Mouse (Mus musculus) ovary, postnatal 10 days (tissue): Measurements from ENCODE around the gene Arhgap24.

Experiments used
- DNase-seq: peaks from one replicate; pipeline ENCODE4 v3.0.0; 2022; ENCODE audit warnings: low spot score

Gene Arhgap24

DNA sequence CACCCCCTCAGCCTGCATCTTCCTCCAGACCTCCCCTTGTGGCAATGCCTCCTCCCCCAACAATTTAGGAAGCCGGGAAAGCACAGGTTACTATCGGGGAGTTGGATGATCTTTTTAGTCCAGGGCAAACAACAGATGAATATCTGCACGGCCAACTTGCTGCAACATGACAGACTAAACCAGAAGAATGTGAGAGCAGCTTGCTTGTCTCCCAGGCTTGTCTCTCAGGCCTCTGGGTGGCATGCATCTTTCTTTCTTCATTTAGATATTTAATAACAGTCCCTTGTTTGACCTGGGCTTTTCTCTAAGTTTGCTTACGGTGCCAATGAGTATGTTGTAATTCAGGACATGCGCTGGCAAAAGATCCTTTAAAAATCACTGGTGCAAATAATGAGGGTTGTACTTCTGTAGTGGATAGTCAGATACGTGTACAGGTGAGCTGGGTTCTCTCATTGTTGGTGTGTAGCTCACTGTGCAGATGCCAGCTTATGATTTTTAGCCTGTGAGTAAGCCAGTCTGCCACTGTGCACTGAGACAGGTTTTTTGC lies 101.7 kb downstream of the Arhgap24 start:
- DNase-seq, result no peak

GRCm38 (mm10) chr5:102591422-102591821 lies 110.2 kb downstream of the Arhgap24 start:
- DNase-seq, result no peak

DNA sequence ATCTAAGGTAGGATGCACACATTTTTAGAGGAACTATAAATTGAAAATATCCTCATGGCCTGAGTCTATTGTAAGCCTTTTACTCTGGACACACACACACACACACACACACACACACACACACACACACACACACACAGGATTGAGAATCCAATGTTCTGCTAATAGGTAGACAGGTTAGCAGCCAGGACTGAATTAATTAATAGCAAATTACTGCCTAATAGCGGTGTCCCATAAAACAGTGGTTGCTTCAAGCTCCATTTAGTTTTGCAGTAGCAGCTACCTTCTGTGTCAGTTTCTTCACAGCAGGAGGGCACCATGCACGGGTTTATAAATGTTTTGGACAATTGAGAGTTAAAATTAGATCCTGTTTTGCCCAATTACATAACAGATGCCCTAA lies 111.9 kb downstream of the Arhgap24 start:
- DNase-seq, result no peak

DNA sequence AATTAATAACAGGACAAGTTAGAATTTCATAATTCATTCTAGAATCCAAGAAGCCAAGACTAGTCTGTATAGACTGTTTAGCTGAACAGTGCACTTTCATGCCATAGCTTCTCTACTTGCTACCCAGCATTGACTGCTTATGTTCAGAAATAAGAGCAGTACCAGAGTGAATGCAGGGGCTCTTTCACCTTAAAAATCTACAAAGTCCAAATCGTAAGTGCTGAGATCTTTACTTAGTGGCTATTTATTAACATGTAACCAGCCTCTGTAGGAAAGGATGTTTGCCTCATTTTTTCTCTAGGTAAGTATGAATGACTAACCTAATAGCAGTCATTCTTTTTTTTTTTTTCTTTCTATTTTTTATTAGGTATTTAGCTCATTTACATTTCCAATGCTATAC lies 117.9 kb downstream of the Arhgap24 start:
- no peak for DNase-seq

DNA sequence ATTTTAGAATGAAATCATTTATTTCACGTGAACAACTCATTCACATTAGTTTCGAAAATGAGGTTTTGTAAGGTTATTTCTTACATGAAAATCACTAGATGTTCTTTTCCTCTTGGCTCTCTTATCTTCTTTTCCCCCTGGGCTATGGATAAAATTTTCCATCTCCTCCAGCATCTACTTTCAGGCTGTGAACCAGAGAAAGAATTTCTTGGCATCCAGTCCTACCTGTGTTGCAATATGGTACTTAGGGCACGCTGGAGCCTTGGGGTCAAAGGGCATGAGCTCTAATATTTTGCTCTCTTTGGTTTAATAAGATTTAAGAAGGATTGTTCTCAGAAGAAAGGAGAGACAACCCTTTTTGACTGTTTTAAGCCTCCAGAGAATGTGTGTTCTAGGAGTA lies 132.4 kb downstream of the Arhgap24 start:
- no peak for DNase-seq

DNA sequence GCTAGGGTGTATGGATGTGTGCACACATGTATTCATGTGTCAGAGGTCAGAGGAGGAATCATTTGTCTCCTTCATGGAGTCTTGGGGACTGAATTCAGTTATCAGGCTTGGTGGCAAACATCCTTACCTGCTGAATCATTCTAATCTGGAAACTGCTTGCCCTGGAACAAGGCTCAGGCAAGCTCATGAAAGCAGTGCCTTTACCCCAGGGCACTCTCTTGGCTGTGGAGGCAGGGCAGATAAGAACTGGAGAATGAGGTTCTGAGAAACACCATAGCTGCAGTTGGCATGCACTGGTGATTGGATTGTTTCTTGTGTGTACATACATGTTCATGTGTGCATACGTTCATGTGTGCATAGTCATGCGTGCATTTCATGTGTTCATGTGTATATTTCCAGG lies 132.9 kb downstream of the Arhgap24 start:
- no peak for DNase-seq

- DNase-seq, result no peak
These were observed 134.1 kb downstream of the Arhgap24 start for GRCm38 (mm10) chr5:102615249-102615648.

GRCm38 (mm10) chr5:102621036-102621435 lies 139.8 kb downstream of the Arhgap24 start:
- no peak for DNase-seq

DNA sequence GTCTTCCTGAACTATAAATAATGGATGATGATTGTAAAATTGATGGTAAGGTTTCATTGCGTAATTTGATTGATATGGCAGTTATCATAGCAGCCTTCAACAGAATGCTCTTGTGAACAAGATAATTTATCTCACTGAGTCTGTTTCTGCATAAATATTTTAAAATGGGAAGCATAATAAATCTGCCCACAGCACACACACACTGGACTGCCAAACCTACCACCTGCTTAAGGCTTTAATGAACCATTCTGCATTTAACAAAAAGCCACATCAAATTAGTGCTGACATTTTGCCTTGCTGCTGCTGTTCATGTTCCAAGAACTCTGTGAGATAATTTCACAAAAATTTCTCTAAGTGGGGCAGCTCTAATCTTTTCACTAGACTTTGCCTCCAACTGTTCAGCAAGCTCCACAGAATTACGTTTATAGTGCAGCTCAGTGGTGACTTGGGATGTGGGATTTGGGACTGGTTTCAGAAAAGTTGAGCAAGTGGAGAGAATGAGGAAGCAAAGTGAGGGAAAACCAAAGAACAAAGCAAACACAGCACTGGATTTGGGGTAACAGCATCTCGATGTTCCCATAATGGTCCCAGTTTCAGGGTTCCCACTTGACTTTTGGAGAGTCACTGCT lies 142.7 kb downstream of the Arhgap24 start:
- no peak for DNase-seq

DNA sequence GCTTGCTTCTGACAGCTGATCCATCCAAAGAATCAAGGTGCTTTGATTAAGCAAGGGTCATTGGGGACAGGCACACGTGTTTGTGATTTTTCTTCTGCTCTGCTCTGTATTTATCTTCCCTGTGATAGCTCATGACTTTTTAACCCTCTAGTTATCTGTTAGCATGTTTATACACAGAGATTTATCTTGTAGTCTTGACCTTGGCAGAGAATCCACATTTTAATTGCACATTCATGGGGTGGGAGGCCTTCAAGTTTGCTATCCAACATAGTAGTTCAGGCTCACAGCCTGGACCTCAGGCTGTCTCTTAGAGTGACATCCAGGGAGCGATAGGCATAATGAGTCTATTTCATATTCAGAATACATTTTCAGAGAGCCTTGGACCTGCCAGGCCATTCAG lies 145.5 kb downstream of the Arhgap24 start:
- no peak for DNase-seq

DNA sequence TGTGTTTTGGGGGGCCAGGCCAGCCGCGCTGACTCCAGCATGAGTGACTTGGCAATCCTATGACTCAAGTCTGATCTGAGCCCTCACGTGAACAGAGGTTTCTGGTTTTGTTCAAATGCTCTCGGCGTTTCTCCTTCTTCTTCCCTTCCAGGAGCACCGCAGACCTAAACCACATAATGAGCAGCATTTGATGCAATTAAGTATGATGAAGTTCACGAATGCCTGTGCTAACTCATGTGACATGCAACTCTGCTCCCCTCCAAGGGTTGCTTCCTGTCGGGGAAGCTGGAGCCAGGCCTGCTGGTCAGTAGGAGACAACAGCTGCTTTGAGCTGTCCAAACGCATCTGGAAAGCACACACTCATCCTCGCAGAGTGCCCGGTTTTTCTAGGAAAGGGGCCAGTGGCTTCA lies 148.2 kb downstream of the Arhgap24 start:
- DNase-seq, result no peak

GRCm38 (mm10) chr5:102635591-102635990 lies 154.4 kb downstream of the Arhgap24 start:
- no peak for DNase-seq

GRCm38 (mm10) chr5:102639782-102640559 lies 158.8 kb downstream of the Arhgap24 start:
- DNase-seq, result no peak

GRCm38 (mm10) chr5:102643364-102643763 lies 162.2 kb downstream of the Arhgap24 start:
- no peak for DNase-seq

DNA sequence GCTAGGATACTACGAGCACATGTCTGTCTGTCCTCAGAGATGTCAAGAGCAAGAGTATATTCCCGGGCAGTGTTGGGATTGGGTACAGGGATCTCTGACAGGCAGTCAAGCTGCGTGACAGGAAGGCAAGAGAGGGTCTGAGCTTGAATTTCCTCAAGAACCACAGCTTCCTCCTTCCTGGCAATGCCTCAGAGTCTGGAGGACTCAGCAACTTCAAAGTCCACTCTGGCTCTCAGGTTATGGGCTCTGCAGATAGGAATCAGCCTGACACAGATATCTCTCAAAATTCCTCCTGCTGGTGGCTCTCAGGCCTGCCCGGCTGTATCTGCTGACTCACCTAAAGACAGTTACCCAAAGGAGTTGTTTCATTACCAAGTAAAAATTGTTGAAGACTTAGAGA lies 162.6 kb downstream of the Arhgap24 start:
- no peak for DNase-seq

GRCm38 (mm10) chr5:102659061-102659460 lies 177.9 kb downstream of the Arhgap24 start:
- DNase-seq, result no peak

GRCm38 (mm10) chr5:102664988-102665726 lies 184.0 kb downstream of the Arhgap24 start:
- DNase-seq, result no peak

DNA sequence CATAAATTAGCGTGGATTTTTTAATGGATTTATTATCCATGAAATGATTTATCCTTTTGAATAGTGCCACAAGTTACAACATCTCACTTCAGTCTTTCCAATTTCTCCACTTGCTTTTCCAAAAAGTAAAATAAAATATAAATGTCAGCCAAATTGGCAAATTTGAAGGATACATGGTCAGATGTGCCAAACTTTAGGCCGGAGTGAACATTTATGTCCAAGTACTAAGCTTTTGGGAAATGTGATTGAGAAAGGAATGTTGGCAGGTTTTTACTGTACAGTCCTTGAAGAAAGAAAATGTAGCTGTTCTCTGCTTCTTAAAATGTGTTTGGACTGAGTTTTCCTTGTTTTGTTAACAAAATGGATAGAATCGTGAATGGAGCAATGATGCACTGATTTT lies 185.7 kb downstream of the Arhgap24 start:
- no peak for DNase-seq

DNA sequence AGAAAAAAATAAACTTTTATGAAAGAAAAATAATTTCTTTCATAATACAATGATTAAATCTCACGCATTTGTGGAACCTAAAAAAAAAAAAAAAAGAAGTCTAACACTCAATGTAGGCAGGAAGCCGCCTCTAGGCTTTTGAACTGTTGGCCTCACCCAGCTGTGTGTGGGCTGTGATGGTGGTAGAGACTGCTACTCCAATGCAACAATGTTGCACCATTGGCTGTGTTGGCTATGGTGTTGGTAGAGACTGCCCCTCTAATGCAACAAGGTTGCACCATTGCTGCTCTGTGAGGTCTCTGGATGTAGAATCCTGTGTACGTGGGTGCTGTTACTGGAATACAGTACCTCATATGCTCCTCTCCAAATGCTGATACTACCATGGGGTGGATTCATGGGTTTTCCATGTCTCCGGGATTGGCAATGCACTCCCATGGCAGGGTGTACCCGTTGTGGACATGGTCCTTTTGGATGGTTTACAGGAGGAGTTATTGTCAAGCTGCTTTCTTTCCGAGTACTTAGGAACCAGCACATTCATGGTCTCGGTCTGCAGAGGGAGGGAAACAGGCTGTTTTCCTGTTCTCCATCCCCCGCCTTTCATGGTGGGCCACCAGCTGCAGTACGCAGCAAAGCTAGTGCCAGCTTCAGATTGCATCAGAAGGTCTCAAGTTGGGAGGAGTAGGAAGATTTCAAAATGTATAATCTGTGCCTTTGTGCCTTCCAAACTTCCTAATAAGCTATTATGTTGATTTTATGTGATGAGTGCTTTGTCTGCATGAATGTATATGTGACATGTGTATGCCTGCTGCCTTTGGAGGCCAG lies 186.8 kb downstream of the Arhgap24 start:
- DNase-seq, result no peak

DNA sequence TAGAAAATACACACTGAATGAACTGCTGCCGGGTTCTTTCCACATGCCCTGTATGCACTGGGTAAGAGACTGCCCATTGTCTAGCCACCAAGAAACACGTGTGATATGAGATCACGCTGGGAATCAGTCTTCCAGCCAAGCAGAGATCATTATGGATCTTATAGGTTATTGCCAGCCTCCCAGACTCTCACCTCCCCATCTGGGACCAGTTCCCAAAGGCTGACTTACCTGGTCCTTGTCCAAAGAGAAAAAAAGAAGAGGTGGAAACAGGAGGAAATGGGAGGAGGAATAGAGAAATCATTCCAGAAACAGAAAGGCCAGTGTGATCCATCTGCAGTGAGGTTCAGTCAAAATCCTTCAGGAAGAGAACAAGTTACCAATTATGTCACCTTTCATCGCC lies 189.0 kb downstream of the Arhgap24 start:
- DNase-seq, result no peak

- DNase-seq, result no peak
These were observed 189.6 kb downstream of the Arhgap24 start for GRCm38 (mm10) chr5:102670731-102671345.
